Mouse (Mus musculus) urinary bladder, postnatal 10 days (tissue): ENCODE results near the gene Myom3.
"Not testable (repeated sequence)": the region's sequence is repeated elsewhere in the genome, so short reads cannot be mapped to it uniquely, and the experiment has no call there.

Experiments used
- DNase-seq: peaks from one replicate; pipeline ENCODE4 v3.0.0; 2022; ENCODE audit warnings: low spot score

Gene Myom3

GRCm38 (mm10) chr4:135759356-135759976, at the start of gene Myom3:
TSS of gene Myom3 (plus strand) at chr4:135759715.
- no peak for DNase-seq

GRCm38 (mm10) chr4:135710392-135710791, 49.1 kb upstream of the Myom3 start:
- no peak for DNase-seq

- no peak for DNase-seq
Measured at GRCm38 (mm10) chr4:135714776-135715175, 44.7 kb upstream of the Myom3 start.

GRCm38 (mm10) chr4:135716438-135716837, 43.1 kb upstream of the Myom3 start:
- not testable (repeated sequence) for DNase-seq

- no peak for DNase-seq
Measured at GRCm38 (mm10) chr4:135722540-135723290, 36.8 kb upstream of the Myom3 start.

- no peak for DNase-seq
Measured at GRCm38 (mm10) chr4:135726416-135726815, 33.1 kb upstream of the Myom3 start.

- no peak for DNase-seq
Measured at GRCm38 (mm10) chr4:135727817-135728216, 31.7 kb upstream of the Myom3 start, which contains the start of gene Il22ra1. TSS of gene Il22ra1 (plus strand) at chr4:135728172.

- DNase-seq: no peak
Measured at GRCm38 (mm10) chr4:135730204-135730603, 29.3 kb upstream of the Myom3 start.

GRCm38 (mm10) chr4:135730951-135731350, 28.6 kb upstream of the Myom3 start:
- DNase-seq: no peak

- DNase-seq: no peak
Measured at GRCm38 (mm10) chr4:135733901-135734300, 25.6 kb upstream of the Myom3 start.

GRCm38 (mm10) chr4:135736903-135737302, 22.6 kb upstream of the Myom3 start:
- DNase-seq: no peak

- DNase-seq: no peak
Measured at GRCm38 (mm10) chr4:135738237-135738636, 21.3 kb upstream of the Myom3 start.

- DNase-seq: no peak
Measured at GRCm38 (mm10) chr4:135739148-135739547, 20.4 kb upstream of the Myom3 start.

- no peak for DNase-seq
Measured at GRCm38 (mm10) chr4:135739672-135740071, 19.8 kb upstream of the Myom3 start.

- no peak for DNase-seq
Measured at GRCm38 (mm10) chr4:135743520-135743919, 16.0 kb upstream of the Myom3 start.

GRCm38 (mm10) chr4:135744726-135745448, 14.6 kb upstream of the Myom3 start:
- DNase-seq: no peak

GRCm38 (mm10) chr4:135745613-135746012, 13.9 kb upstream of the Myom3 start:
- no peak for DNase-seq

- no peak for DNase-seq
Measured at GRCm38 (mm10) chr4:135750896-135751295, 8.6 kb upstream of the Myom3 start.

- no peak for DNase-seq
Measured at GRCm38 (mm10) chr4:135752106-135752778, 7.3 kb upstream of the Myom3 start.

GRCm38 (mm10) chr4:135752779-135753164, 6.7 kb upstream of the Myom3 start:
- no peak for DNase-seq

- DNase-seq: no peak
Measured at GRCm38 (mm10) chr4:135758331-135758730, 1.2 kb upstream of the Myom3 start.

GRCm38 (mm10) chr4:135758825-135759224, 690 bp upstream of the Myom3 start:
- no peak for DNase-seq
